Mouse (Mus musculus) forebrain, embryonic 11.5 days (tissue): Measurements from ENCODE around the gene Apba1. TPM values are rescaled to one million over a fixed set of nuclear protein-coding genes. Genes with fewer than 3 reads are reported as not detected.

Experiments used
- ATAC-seq: fragments of 200-750 bp; cut with Nextera tagmentation; replicated peaks from 2 replicates; pipeline ENCODE4 v1.8.0; 2017; ENCODE audit warnings: moderate TSS enrichment; ENCODE audit not compliant: low FRiP score
- DNase-seq: peaks from one replicate; pipeline ENCODE4 v3.0.0-alpha.2; 2017; ENCODE audit warnings: low spot score
- H3K27ac ChIP-seq: fragments of 300-500 bp; sonication (generic); 2 replicates; pipeline ENCODE4 v1.5.1; 2014; ENCODE audit warnings: low read depth, low read length
- H3K27me3 ChIP-seq: fragments of 300-500 bp; sonication (generic); 2 replicates; pipeline ENCODE4 v1.6.1; 2014; ENCODE audit warnings: mild to moderate bottlenecking, low read length, mixed read lengths; ENCODE audit not compliant: control insufficient read depth, insufficient read depth
- H3K36me3 ChIP-seq: fragments of 300-500 bp; sonication (generic); 2 replicates; pipeline ENCODE4 v1.6.1; 2014; ENCODE audit warnings: mild to moderate bottlenecking, low read length, moderate library complexity, mixed read lengths; ENCODE audit not compliant: control insufficient read depth, insufficient read depth
- H3K4me1 ChIP-seq: fragments of 300-500 bp; sonication (generic); replicated peaks from 2 replicates; pipeline ENCODE4 v1.6.1; 2014; ENCODE audit warnings: low read length, mixed read lengths; ENCODE audit not compliant: control insufficient read depth, insufficient read depth
- H3K4me2 ChIP-seq: fragments of 300-500 bp; sonication (generic); 2 replicates; pipeline ENCODE4 v1.6.1; 2014; ENCODE audit warnings: low read depth, mild to moderate bottlenecking, low read length, moderate library complexity, mixed read lengths; ENCODE audit not compliant: severe bottlenecking
- H3K4me3 ChIP-seq: fragments of 300-500 bp; sonication (generic); 2 replicates; pipeline ENCODE4 v1.5.1; 2014; ENCODE audit warnings: low read depth, low read length
- H3K9ac ChIP-seq: fragments of 300-500 bp; sonication (generic); 2 replicates; pipeline ENCODE4 v1.6.1; 2014; ENCODE audit warnings: low read length
- H3K9me3 ChIP-seq: fragments of 300-500 bp; sonication (generic); 2 replicates; pipeline ENCODE4 v1.6.1; 2016; ENCODE audit warnings: low read length, mixed read lengths; ENCODE audit not compliant: control insufficient read depth
- WGBS: fragments of 180-500 bp; shearing (Covaris S2); extraction: QIAGEN DNeasy Blood & Tissue Kit; methylation state at CpG from one replicate; pipeline ENCODE4 v1.1.7; 2014; 5-methylcytosine and 5-hydroxymethylcytosine counted together
- polyA plus RNA-seq: library from polyadenylated mRNA; unstranded; fragments of >200 nt; fragmentation: Nextera tagmentation; extraction: Ambion mirVana; gene quantifications from 2 replicates; pipeline ENCODE4 v1.2.1, GENCODE M21; 2014

Gene Apba1
- polyA plus RNA-seq, 1 experiment from 2014 or later, result 0.92 TPM

DNA sequence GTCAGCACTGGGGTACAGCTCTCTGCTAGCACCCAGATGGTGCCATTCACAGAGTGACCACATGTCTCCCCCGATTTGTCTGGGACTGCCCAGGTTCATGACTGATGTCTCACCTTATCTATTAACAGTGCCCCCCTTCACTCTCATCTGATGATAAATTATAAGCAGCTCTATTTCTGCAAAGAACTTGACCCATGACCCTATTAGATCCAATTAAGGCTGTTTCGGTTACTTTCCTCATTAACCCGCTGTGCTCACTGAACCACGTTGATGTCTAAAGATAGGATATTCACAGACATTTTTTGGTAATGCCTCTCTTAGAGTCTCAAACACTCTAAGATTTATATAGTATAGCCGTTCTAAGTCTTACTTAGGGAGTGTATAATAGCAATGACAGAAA is 52.3 kb downstream of the Apba1 start:
- H3K4me2 ChIP-seq, result no peak overlapping the region
- ATAC-seq (no peak), DNase-seq (no peak)
- no peak overlapping the region for H3K4me3 ChIP-seq
- no peak overlapping the region for H3K9ac ChIP-seq
- H3K4me1 ChIP-seq, result no peaks in the 10 kb centered on the region
- 65% methylated on average over 5 of the region's 5 CpGs for WGBS
- no peaks in the 10 kb centered on the region for H3K9me3 ChIP-seq
- no peaks in the 10 kb centered on the region for H3K27me3 ChIP-seq
- H3K36me3 ChIP-seq, result no peaks in the 10 kb centered on the region
- H3K27ac ChIP-seq, result no peak overlapping the region

DNA sequence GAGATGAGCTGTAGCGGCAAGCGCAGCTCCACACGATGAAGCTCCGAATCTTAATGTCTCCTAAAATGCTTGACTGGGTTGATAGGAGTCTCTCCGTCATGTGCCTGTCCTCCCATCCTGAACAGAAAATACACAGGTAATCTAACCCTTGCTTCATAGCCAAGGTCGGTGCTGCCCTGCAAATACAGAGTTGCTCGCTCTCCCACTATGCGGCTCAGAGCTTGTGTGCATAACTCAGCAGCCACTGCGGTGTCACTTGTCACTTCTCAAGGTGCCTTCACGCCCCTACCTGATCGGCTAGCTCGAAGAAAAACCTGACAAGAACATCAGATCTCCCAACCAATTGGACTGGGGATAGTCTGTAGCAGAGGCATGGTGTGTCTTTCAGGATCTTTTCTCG is 58.1 kb downstream of the Apba1 start:
- H3K27me3 ChIP-seq, result no peaks in the 10 kb centered on the region
- no peak overlapping the region for H3K9ac ChIP-seq
- ATAC-seq, result no peak
- H3K4me3 ChIP-seq, result no peak overlapping the region
- no peak overlapping the region for H3K4me2 ChIP-seq
- no peak for DNase-seq
- no peaks in the 10 kb centered on the region for H3K9me3 ChIP-seq
- no peaks in the 10 kb centered on the region for H3K4me1 ChIP-seq
- no peaks in the 10 kb centered on the region for H3K36me3 ChIP-seq
- H3K27ac ChIP-seq, result no peak overlapping the region
- WGBS, result 81% methylated on average over 13 of the region's 13 CpGs

DNA sequence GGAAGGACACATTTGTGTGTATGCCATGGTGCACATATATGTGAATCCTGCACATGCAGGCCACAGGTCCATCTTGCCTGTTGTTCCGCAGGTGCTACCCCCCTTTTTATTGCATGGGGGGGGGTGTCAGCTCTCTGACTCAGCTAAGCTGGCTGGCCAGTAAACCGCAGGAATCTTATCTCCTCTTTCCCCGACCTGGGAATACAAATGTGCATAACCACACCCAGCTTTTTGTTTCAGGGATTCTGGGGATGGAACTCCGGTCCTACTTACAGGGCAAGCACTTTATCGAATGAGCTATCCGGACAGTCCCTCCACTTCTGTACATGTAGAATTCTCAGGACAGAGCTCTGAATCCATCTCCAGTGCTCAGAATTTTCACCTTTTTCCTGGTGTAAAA is 58.5 kb downstream of the Apba1 start:
- DNase-seq (no peak), ATAC-seq (no peak)
- no peaks in the 10 kb centered on the region for H3K4me1 ChIP-seq
- H3K9ac ChIP-seq, result no peak overlapping the region
- no peak overlapping the region for H3K4me3 ChIP-seq
- WGBS, result 88% methylated on average over 6 of the region's 6 CpGs
- no peaks in the 10 kb centered on the region for H3K9me3 ChIP-seq
- no peak overlapping the region for H3K27ac ChIP-seq
- no peak overlapping the region for H3K4me2 ChIP-seq
- H3K36me3 ChIP-seq, result no peaks in the 10 kb centered on the region
- H3K27me3 ChIP-seq, result no peaks in the 10 kb centered on the region

- no peaks in the 10 kb centered on the region for H3K27me3 ChIP-seq
- no peaks in the 10 kb centered on the region for H3K36me3 ChIP-seq
- no peak overlapping the region for H3K27ac ChIP-seq
- H3K4me1 ChIP-seq, result no peaks in the 10 kb centered on the region
- no peak overlapping the region for H3K9ac ChIP-seq
- DNase-seq (no peak), ATAC-seq (no peak)
- H3K4me2 ChIP-seq, result no peak overlapping the region
- 67% methylated on average over 8 of the region's 8 CpGs for WGBS
- no peaks in the 10 kb centered on the region for H3K9me3 ChIP-seq
- no peak overlapping the region for H3K4me3 ChIP-seq
Measured at GRCm38 (mm10) chr19:23819882-23820281, 61.2 kb downstream of the Apba1 start.

DNA sequence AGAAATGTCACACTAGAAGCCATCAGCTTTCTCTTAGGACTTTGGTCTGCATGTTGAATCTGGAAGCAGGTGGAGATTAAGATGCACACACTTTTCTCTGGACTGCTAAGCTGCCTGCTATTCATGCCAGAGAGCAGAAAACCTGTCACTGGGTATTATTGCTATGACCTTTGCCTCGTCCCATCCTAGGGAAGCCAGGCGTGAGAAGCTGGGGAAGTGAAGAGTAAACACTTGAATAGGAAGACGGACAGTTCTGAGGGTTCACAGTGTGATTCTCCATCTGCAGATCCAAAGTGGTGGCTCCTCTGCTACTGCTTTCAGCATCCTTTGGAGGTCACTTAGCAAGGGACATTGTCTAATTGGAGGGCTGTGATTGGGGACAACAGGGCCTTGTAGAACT is 63.8 kb downstream of the Apba1 start:
- no peak overlapping the region for H3K9ac ChIP-seq
- no peak overlapping the region for H3K4me3 ChIP-seq
- no peak overlapping the region for H3K4me2 ChIP-seq
- WGBS, result 55% methylated on average over 3 of the region's 3 CpGs
- DNase-seq (no peak), ATAC-seq (no peak)
- H3K4me1 ChIP-seq, result no peaks in the 10 kb centered on the region
- H3K36me3 ChIP-seq, result no peaks in the 10 kb centered on the region
- H3K27me3 ChIP-seq, result no peaks in the 10 kb centered on the region
- H3K27ac ChIP-seq, result no peak overlapping the region
- H3K9me3 ChIP-seq, result no peaks in the 10 kb centered on the region

DNA sequence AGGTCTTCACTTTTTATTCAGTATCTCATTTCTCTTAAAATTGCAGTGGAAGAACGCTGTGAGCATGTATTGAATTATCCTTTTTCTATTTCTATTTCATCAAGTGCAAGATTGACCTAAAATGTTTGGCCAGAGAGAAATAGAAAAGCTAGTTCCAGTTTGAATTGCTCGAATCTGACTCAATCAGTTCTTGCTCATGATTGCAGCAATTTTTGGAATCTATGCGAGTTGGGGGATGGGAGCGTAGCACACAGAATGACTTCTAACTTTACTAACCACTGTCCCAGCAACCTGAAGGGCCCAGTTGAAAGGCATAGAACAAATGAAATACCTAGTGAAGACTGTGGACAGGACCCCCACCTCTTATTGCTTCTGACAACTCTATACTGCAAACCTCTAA is 64.8 kb downstream of the Apba1 start:
- Histone ChIP-seq H3K4me1 (no peaks in the 10 kb centered on the region), H3K9ac (no peak overlapping the region), H3K27ac (no peak overlapping the region), H3K36me3 (no peaks in the 10 kb centered on the region), H3K27me3 (no peaks in the 10 kb centered on the region), H3K9me3 (no peaks in the 10 kb centered on the region), H3K4me3 (no peak overlapping the region), H3K4me2 (no peak overlapping the region)
- DNase-seq, result no peak
- 92% methylated on average over 4 of the region's 4 CpGs for WGBS
- no peak for ATAC-seq

DNA sequence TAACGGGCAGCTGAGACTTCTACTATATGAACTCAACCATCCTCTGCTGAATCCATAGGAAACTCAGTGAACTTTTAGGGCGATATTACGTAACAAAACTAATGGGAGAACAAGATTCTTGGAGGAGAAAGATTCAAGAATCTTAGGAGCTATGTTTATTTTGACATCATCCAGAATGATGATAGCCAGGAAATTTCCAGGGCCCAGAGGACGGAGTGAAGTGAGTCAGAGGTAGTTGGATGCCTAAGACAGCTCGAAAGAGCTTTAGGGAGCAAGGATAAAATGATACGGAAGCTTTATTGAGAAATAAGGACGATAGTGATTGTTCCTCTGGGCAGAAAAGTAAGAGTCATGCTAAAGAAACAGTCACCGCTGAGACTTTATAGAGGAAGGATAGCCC is 67.6 kb downstream of the Apba1 start:
- no peak for DNase-seq
- Histone ChIP-seq H3K27me3 (no peaks in the 10 kb centered on the region), H3K9me3 (no peaks in the 10 kb centered on the region), H3K27ac (no peak overlapping the region), H3K4me3 (no peak overlapping the region), H3K4me1 (no peaks in the 10 kb centered on the region), H3K4me2 (no peak overlapping the region), H3K36me3 (no peaks in the 10 kb centered on the region), H3K9ac (no peak overlapping the region)
- ATAC-seq, result no peak
- WGBS, result 89% methylated on average over 8 of the region's 8 CpGs

DNA sequence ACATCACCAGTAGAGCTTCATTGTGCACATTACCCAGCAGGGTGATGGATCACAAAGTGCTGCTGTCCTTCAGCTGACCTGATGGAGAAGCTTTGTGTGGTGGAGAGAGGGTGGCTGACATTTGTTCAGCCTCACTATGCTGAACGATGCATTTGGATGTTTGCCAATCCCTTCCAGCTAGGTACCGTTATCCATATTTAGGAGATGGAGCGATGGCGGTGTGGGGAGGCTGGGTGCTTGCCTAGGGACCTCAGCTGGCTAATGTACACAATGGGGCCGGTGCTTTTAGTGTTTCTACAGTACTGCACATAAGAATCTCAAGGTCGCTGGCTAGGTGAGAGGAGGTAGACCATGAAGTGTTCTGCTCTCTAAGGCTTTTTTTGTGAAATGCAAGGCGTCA is 72.1 kb downstream of the Apba1 start:
- Histone ChIP-seq H3K27me3 (no peaks in the 10 kb centered on the region), H3K9ac (no peak overlapping the region), H3K4me2 (no peak overlapping the region), H3K4me1 (no peaks in the 10 kb centered on the region), H3K36me3 (no peaks in the 10 kb centered on the region), H3K27ac (no peak overlapping the region), H3K9me3 (no peaks in the 10 kb centered on the region; the same call in 1 of the 2 replicates), H3K4me3 (no peak overlapping the region)
- DNase-seq (no peak), ATAC-seq (no peak)
- WGBS, result 80% methylated on average over 7 of the region's 7 CpGs

GRCm38 (mm10) chr19:23833685-23834682 is 75.3 kb downstream of the Apba1 start:
- H3K27me3 ChIP-seq, result no peaks in the 10 kb centered on the region
- no peaks in the 10 kb centered on the region; the same call in 1 of the 2 replicates for H3K9me3 ChIP-seq
- WGBS, result 68% methylated on average over 14 of the region's 14 CpGs
- H3K36me3 ChIP-seq, result no peaks in the 10 kb centered on the region
- no peaks in the 10 kb centered on the region for H3K4me1 ChIP-seq
- no peak overlapping the region for H3K4me2 ChIP-seq
- ATAC-seq, result no peak
- H3K27ac ChIP-seq, result no peak overlapping the region
- no peak overlapping the region for H3K9ac ChIP-seq
- H3K4me3 ChIP-seq, result no peak overlapping the region
- DNase-seq, result no peak
